Mouse (Mus musculus) forebrain, postnatal 0 days (tissue): ENCODE data around the gene Hmbs. TPM values are rescaled to one million over a fixed set of nuclear protein-coding genes. Genes with fewer than 3 reads are reported as not detected.
"Not testable (repeated sequence)": the region's sequence is repeated elsewhere in the genome, so short reads cannot be mapped to it uniquely, and the experiment has no call there.

Experiments
- ATAC-seq: fragments of 200-750 bp; cut with Nextera tagmentation; 2 replicates; pipeline ENCODE4 v1.8.0; 2017; ENCODE audit warnings: mild to moderate bottlenecking, moderate library complexity
- DNase-seq: peaks from one replicate; pipeline ENCODE4 v3.0.0-alpha.2; 2015
- H3K27ac ChIP-seq: fragments of 300-500 bp; sonication (generic); 2 replicates; pipeline ENCODE4 v1.5.1; 2014; ENCODE audit warnings: low read depth, mild to moderate bottlenecking, antibody characterized with exemption, low read length, moderate library complexity, mixed read lengths
- H3K27me3 ChIP-seq: fragments of 300-500 bp; sonication (generic); 2 replicates; pipeline ENCODE4 v1.6.1; 2014; ENCODE audit warnings: mild to moderate bottlenecking, low read length, mixed read lengths; ENCODE audit not compliant: insufficient read depth
- H3K36me3 ChIP-seq: fragments of 300-500 bp; sonication (generic); 2 replicates; pipeline ENCODE4 v1.6.1; 2014; ENCODE audit warnings: mild to moderate bottlenecking, moderate library complexity; ENCODE audit not compliant: insufficient read depth
- H3K4me1 ChIP-seq: fragments of 300-500 bp; sonication (generic); 2 replicates; pipeline ENCODE4 v1.6.1; 2014; ENCODE audit warnings: antibody characterized with exemption; ENCODE audit not compliant: insufficient read depth
- H3K4me2 ChIP-seq: fragments of 300-500 bp; sonication (generic); 2 replicates; pipeline ENCODE4 v1.6.1; 2014; ENCODE audit warnings: low read depth, mild to moderate bottlenecking, moderate library complexity
- H3K4me3 ChIP-seq: fragments of 300-500 bp; sonication (generic); 2 replicates; pipeline ENCODE4 v1.5.1; 2014; ENCODE audit warnings: low read depth, low read length, mixed read lengths
- H3K9ac ChIP-seq: fragments of 300-500 bp; sonication (generic); 2 replicates; pipeline ENCODE4 v1.6.1; 2014; ENCODE audit warnings: mild to moderate bottlenecking
- H3K9me3 ChIP-seq: fragments of 300-500 bp; sonication (generic); 2 replicates; pipeline ENCODE4 v1.6.1; 2016; ENCODE audit warnings: low read length
- CTCF ChIP-seq: sonication (generic); IDR thresholded peaks from 2 replicates; pipeline ENCODE4 v1.5.1; 2016; ENCODE audit warnings: antibody characterized with exemption, control low read depth, low read depth
- WGBS: fragments of 180-500 bp; shearing (Covaris S2); extraction: QIAGEN DNeasy Blood & Tissue Kit; methylation state at CpG from one replicate; pipeline ENCODE4 v1.1.7; 2014; 5-methylcytosine and 5-hydroxymethylcytosine counted together
- polyA plus RNA-seq: library from polyadenylated mRNA; unstranded; fragments of >200 nt; fragmentation: Nextera tagmentation; extraction: Ambion mirVana; gene quantifications from 2 replicates; pipeline ENCODE4 v1.2.1, GENCODE M21; 2015
- total RNA-seq: library from RNA; depleted of rRNA; stranded (reverse); fragments of >200 nt; gene quantifications from 2 replicates; pipeline ENCODE4 v1.2.3, GENCODE M21; 2014

Hmbs gene
- total and polyA plus RNA-seq, 2 experiments from 2014 or later, result 38.1 to 53.3 TPM

DNA sequence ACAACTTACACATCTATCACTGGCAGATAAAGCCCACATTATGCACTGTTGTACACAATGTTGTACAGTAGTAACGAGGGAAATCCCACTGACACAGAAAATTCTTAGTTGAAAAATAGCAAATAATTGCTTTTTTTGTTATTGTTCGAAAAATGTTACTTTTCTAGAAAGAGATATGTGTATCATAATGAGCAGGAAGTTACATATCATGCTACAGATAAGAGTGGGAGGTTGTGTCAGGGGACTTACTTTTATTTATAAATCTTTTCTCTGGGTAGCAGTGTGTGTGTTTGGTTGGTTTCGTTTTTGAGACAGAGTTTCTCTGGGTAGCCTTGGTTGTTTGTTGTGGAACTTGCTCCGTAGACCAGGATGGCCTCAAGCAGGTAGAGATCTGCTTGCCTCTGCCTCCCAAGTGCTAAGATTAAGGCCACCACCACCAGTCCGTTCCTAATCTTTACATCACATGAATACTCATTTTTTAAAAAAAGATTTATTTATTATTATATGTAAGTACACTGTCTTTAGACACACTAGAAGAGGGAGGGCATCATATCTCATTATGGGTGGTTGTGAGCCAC lies 34.2 kb upstream of the Hmbs start:
- Histone ChIP-seq H3K4me3 (peak overlapping the region; percentile 78), H3K4me1 (peaks cover 6% of the 10 kb centered on the region), H3K4me2 (peak overlapping the region; percentile 94), H3K9ac (peak overlapping the region; percentile 84), H3K9me3 (no peaks in the 10 kb centered on the region), H3K36me3 (peaks cover 23% of the 10 kb centered on the region), H3K27ac (0 out of 2 replicates have a peak overlapping the region, but pooled peaks have one; percentile 86), H3K27me3 (no peaks in the 10 kb centered on the region)
- 86% methylated on average over 5 of the region's 5 CpGs for WGBS
- TF ChIP-seq CTCF, result no peak
- no peak for DNase-seq
- no peak for ATAC-seq

- H3K27ac ChIP-seq, H3K9me3 ChIP-seq, H3K4me2 ChIP-seq, H3K9ac ChIP-seq, H3K4me1 ChIP-seq, ATAC-seq, H3K4me3 ChIP-seq, H3K27me3 ChIP-seq, DNase-seq: not testable (repeated sequence)
- WGBS, result 88% methylated on average over 2 of the region's 2 CpGs
- H3K36me3 ChIP-seq, result peaks cover 14% of the 10 kb centered on the region
Measured at GRCm38 (mm10) chr9:44377335-44377734, 33.3 kb upstream of the Hmbs start.

DNA sequence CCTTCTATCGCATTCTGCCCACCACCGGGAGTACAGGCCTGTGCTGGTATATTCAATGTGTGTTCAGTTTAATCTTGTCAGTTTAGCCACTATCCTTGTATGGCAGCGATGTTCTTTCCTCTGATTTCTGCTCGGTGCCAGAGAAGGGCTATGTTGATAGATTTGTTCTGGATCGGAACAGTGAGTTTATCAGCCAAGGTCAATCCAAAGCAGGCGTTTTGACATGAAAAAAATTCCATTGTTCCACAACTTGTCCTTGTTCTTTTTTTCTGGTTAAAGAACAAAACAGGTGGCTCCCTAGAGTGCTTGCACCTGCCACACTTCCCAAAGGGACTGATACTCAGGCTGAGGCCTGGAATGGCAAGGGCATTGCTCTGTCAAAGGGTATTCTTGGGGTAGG lies 32.1 kb upstream of the Hmbs start:
- no peak overlapping the region for H3K27ac ChIP-seq
- WGBS, result 85% methylated on average over 6 of the region's 6 CpGs

DNA sequence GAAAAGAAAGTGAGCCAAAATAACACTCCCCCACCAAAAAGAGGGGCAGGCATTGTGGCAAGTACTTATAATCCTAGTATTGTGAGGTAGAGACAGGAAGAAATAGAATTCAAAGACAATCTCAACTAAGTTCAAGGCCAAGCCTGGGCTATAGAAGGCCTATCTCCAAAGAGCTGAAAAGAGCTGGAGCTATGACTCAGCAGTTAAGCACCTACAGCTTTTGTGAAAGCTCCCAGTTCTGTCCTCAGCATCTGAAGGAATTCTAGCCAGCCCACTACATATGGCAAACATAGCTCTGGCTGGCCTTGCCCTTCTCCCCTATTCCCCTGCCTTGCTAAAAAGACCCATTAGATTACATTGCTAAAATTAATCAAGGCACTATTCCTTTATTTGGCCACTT lies 29.4 kb upstream of the Hmbs start:
- Histone ChIP-seq H3K9me3 (no peaks in the 10 kb centered on the region), H3K36me3 (no peaks in the 10 kb centered on the region), H3K4me3 (no peak overlapping the region), H3K27me3 (no peaks in the 10 kb centered on the region), H3K4me2 (no peak overlapping the region), H3K9ac (no peak overlapping the region), H3K27ac (no peak overlapping the region), H3K4me1 (no peaks in the 10 kb centered on the region)
- TF ChIP-seq CTCF, result no peak
- DNase-seq (no peak), ATAC-seq (no peak)

More for the DNA sequence above, 32.1 kb upstream of the Hmbs start:
- H3K27me3 ChIP-seq, result no peaks in the 10 kb centered on the region
- ATAC-seq (no peak), DNase-seq (no peak)
- H3K4me3 ChIP-seq, result no peak overlapping the region
- peaks cover 6% of the 10 kb centered on the region for H3K4me1 ChIP-seq
- H3K9ac ChIP-seq, result no peak overlapping the region
- H3K4me2 ChIP-seq, result no peak overlapping the region
- H3K9me3 ChIP-seq, result no peaks in the 10 kb centered on the region
- H3K36me3 ChIP-seq, result peaks cover 2% of the 10 kb centered on the region
- no peak for TF ChIP-seq CTCF

DNA sequence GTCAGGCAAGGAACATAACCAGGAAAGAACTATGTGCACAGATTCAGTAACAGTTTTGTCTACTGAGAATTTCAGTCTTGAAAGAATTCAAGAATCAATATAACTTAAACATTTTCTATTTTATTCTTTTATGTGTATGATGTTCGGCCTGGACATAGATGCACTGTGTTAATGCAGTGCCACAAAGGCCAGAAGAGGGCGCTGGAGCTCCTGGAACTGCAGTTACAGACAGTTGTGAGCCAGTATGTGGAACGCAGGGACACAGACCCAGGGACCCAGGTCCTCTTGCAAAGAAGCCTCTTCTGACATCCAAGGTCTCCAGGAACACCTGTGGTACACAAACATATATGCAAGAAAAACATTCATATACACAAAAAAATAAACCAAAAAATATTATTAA lies 20.5 kb upstream of the Hmbs start:
- no peak overlapping the region for H3K4me3 ChIP-seq
- 57% methylated on average over 3 of the region's 3 CpGs for WGBS
- peaks cover 3% of the 10 kb centered on the region; the same call in 1 of the 2 replicates for H3K36me3 ChIP-seq
- H3K27ac ChIP-seq, result no peak overlapping the region
- ATAC-seq, result no peak
- H3K4me2 ChIP-seq, result no peak overlapping the region
- DNase-seq, result no peak
- peak; percentile 49 for TF ChIP-seq CTCF
- peaks cover 6% of the 10 kb centered on the region for H3K4me1 ChIP-seq
- H3K27me3 ChIP-seq, result no peaks in the 10 kb centered on the region
- no peaks in the 10 kb centered on the region for H3K9me3 ChIP-seq
- no peak overlapping the region for H3K9ac ChIP-seq

DNA sequence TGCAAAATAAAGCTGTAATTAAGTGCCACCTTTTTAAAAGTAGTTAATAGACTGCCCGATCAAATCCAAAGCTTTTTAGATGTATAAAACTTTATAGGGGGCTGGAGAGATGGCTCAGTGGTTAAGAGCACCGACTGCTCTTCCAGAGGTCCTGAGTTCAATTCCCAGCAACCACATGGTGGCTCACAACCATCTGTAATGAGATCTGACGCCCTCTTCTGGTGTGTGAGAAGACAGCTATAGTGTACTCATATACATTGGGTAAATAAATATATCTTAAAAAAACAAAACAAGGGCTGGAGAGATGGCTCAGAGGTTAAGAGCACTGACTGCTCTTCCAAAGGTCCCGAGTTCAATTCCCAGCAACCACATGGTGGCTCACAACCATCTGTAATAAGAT lies 17.9 kb upstream of the Hmbs start:
- not testable (repeated sequence) for H3K4me1 ChIP-seq, H3K9me3 ChIP-seq, H3K27me3 ChIP-seq, DNase-seq
- H3K4me3 ChIP-seq, result peak overlapping the region; percentile 81
- ATAC-seq, result peak; percentile 42; the same call in 1 of the 2 replicates
- H3K4me2 ChIP-seq, result peak overlapping the region; percentile 81
- peak overlapping the region; percentile 87 for H3K9ac ChIP-seq
- peak overlapping the region; percentile 86 for H3K27ac ChIP-seq
- 41% methylated on average over 4 of the region's 4 CpGs for WGBS
- peaks cover 14% of the 10 kb centered on the region for H3K36me3 ChIP-seq

DNA sequence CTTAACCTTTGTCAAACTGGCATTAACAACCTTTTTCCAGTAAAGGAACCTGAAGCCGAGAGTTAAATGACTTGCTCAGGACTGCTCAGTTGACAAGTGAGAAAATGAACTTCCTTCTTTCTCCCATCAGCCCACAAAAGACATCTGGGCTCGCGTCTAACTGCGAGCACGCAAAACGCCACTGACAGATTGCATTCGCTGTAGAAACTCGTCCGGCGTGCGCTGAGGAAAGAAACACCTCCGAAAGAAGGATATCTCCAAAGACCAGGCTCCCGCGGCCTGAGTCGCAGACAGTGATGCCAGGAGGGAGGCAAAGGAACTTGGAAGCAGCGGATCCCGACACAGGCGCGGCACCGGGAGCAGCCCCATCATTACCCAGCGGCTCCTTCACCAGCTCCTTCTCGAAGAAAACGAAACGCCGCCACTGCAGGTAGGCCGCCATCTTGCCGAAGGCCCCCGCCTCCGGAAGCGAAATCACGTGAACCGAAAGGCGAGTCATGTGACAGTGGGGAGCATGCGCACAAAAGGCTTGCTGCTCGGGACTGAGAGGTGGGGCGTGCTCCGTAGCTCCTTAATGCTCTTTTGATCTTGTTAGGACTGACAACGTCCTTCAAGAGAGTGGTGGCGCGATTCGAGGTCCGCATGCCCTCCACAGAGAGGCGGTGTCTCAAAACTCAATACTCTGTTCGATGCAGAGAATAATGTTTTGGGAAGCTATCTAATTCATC lies 17.3 kb upstream of the Hmbs start, which contains the start of gene Vps11:
Gene Vps11 (minus strand): TSS at position 481 of the 728 bp plus-strand sequence.
- peak; percentile 96 for ATAC-seq
- WGBS, result under 1% methylated on average over 44 of the region's 44 CpGs
- Histone ChIP-seq H3K4me2 (peak within 1 kb of the TSS; percentile 81), H3K36me3 (peaks cover 20% of the 10 kb centered on the region), H3K9me3 (no peaks in the 10 kb centered on the region), H3K27me3 (no peaks in the 10 kb centered on the region), H3K27ac (peak within 1 kb of the TSS; percentile 86), H3K4me1 (peaks cover 6% of the 10 kb centered on the region), H3K4me3 (peak within 1 kb of the TSS; percentile 81), H3K9ac (peak within 1 kb of the TSS; percentile 87)
- peak; percentile 8; the same call in 1 of the 2 replicates for TF ChIP-seq CTCF
- DNase-seq, result peak; percentile 97
